Mouse (Mus musculus): Measurements from ENCODE around the gene Chil4. TPM values are rescaled to one million over a fixed set of nuclear protein-coding genes. Genes with fewer than 3 reads are reported as not detected.

Gene Chil4
- polyA plus RNA-seq, 1 experiment from 2014 or later = not detected

DNA sequence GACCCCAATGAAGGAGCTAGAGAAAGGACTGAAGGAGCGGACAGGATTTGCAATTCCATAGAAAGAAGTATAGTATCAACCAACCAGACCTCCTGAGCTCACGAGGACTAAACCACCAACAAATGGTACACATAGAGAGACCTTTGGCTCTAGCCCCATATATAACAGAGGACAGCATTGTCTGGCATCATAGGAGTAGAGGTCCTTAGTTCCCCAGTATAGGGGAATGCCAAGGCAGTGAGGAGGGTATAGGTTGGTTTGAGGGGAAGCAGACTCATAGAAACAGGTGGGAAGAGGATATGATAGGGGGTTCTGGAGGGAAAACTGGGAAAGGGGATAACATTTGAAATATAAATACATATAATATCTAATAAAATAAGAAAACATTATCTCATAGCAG, 64.9 kb downstream of the Chil4 start:
- ATAC-seq (ENCODE audit: insufficient number of reproducible peaks, insufficient read depth, low FRiP score, low TSS enrichment, low read depth) = no peak
- H3K27me3 ChIP-seq = no peaks in the 10 kb centered on the region
- no peak overlapping the region for H3K27ac ChIP-seq
- no peak overlapping the region for H3K4me2 ChIP-seq
- no peak overlapping the region for H3K4me3 ChIP-seq
- H3K36me3 ChIP-seq = no peaks in the 10 kb centered on the region
- H3K9me3 ChIP-seq = no peaks in the 10 kb centered on the region
- H3K4me1 ChIP-seq = no peaks in the 10 kb centered on the region
- no peak overlapping the region for H3K9ac ChIP-seq
- WGBS = 74% methylated on average over 2 of the region's 2 CpGs

Other genes with a start within 250 kb of the Chil4 start
- gene Ovgp1, start 245.8 kb downstream of the Chil4 start, polyA plus RNA-seq (2015; fragmentation: Nextera tagmentation; extraction: Ambion mirVana) = 1.5 and 1.6 TPM in 2 replicates
- gene Pifo, start 204.9 kb downstream of the Chil4 start, polyA plus RNA-seq (2015; fragmentation: Nextera tagmentation; extraction: Ambion mirVana) = 0.39 and 0.70 TPM in 2 replicates
- not detected in 2 replicates for gene Chil5, start 186.7 kb downstream of the Chil4 start, polyA plus RNA-seq (2015; fragmentation: Nextera tagmentation; extraction: Ambion mirVana)
- not detected in 2 replicates for gene Chia1, start 106.3 kb downstream of the Chil4 start, polyA plus RNA-seq (2015; fragmentation: Nextera tagmentation; extraction: Ambion mirVana)
- gene Chil3, start 51.9 kb downstream of the Chil4 start, polyA plus RNA-seq (2015; fragmentation: Nextera tagmentation; extraction: Ambion mirVana) = 0.33 TPM in 1 of 2 replicates, not detected in the other
- gene Chil6, start 186.7 kb upstream of the Chil4 start, polyA plus RNA-seq (2015; fragmentation: Nextera tagmentation; extraction: Ambion mirVana) = not detected in 2 replicates